Mouse (Mus musculus) ovary, postnatal 36 days (tissue): Measurements from ENCODE around the gene Aifm2.
A peak's percentile ranks its signal among the peaks of the same experiment; 100 is the strongest.

ENCODE experiments used
- DNase-seq: peaks from one replicate; pipeline ENCODE4 v3.0.0; 2022; ENCODE audit warnings: low spot score, mixed read lengths

Gene Aifm2

GRCm38 (mm10) chr10:61714771-61715461 lies at the start of gene Aifm2:
Aifm2 (plus strand) TSS chr10:61715263.
- peak; percentile 74 for DNase-seq

- DNase-seq, result no peak
These were observed 49.4 kb upstream of the Aifm2 start for GRCm38 (mm10) chr10:61665651-61666050.

- DNase-seq, result no peak
These were observed 45.8 kb upstream of the Aifm2 start for GRCm38 (mm10) chr10:61669289-61669688.

- DNase-seq, result no peak
These were observed 45.2 kb upstream of the Aifm2 start for GRCm38 (mm10) chr10:61669896-61670295.

- no peak for DNase-seq
These were observed 44.3 kb upstream of the Aifm2 start for GRCm38 (mm10) chr10:61670758-61671157.

GRCm38 (mm10) chr10:61675935-61676334 lies 39.1 kb upstream of the Aifm2 start:
- no peak for DNase-seq

- DNase-seq, result no peak
These were observed 35.5 kb upstream of the Aifm2 start for GRCm38 (mm10) chr10:61679545-61679944.

GRCm38 (mm10) chr10:61680015-61680913 lies 34.8 kb upstream of the Aifm2 start, which contains the start of gene Sar1a:
Sar1a (plus strand) TSS chr10:61680299.
- DNase-seq, result peak; percentile 98

GRCm38 (mm10) chr10:61689405-61689804 lies 25.7 kb upstream of the Aifm2 start:
- DNase-seq, result no peak

- DNase-seq, result no peak
These were observed 21.5 kb upstream of the Aifm2 start for GRCm38 (mm10) chr10:61693563-61693962.

- DNase-seq, result peak; percentile 94
These were observed 20.0 kb upstream of the Aifm2 start, which contains the start of gene Tysnd1 for GRCm38 (mm10) chr10:61694870-61695670. Tysnd1 (plus strand) TSS chr10:61695514.

- peak; percentile 40 for DNase-seq
These were observed 19.1 kb upstream of the Aifm2 start for GRCm38 (mm10) chr10:61695703-61696559.

GRCm38 (mm10) chr10:61696560-61696823 lies 18.6 kb upstream of the Aifm2 start:
- DNase-seq, result no peak

- no peak for DNase-seq
These were observed 18.0 kb upstream of the Aifm2 start for GRCm38 (mm10) chr10:61697028-61697427.

- peak; percentile 56 for DNase-seq
These were observed 10.4 kb upstream of the Aifm2 start for GRCm38 (mm10) chr10:61704663-61705062.

- DNase-seq, result no peak
These were observed 8.4 kb upstream of the Aifm2 start for GRCm38 (mm10) chr10:61706412-61707375.

- DNase-seq, result no peak
These were observed 1.5 kb upstream of the Aifm2 start for GRCm38 (mm10) chr10:61713601-61714000.

GRCm38 (mm10) chr10:61714146-61714545 lies 917 bp upstream of the Aifm2 start:
- no peak for DNase-seq

- no peak for DNase-seq
These were observed 387 bp downstream of the Aifm2 start for GRCm38 (mm10) chr10:61715462-61715837.
